Mouse (Mus musculus) kidney, adult 18-20 months (tissue): ENCODE results near the gene Tle6.
A peak's percentile ranks its signal among the peaks of the same experiment; 100 is the strongest.

Source experiments
- DNase-seq: peaks from one replicate; pipeline ENCODE4 v3.0.0; 2021

Gene Tle6

GRCm38 (mm10) chr10:81620786-81621185, 19.9 kb upstream of the Tle6 start:
- DNase-seq, result no peak

- DNase-seq, result no peak
These were observed 19.1 kb upstream of the Tle6 start for GRCm38 (mm10) chr10:81619976-81620375.

GRCm38 (mm10) chr10:81615486-81615885, 14.6 kb upstream of the Tle6 start:
- DNase-seq, result no peak

- DNase-seq, result no peak
These were observed 11.9 kb upstream of the Tle6 start for GRCm38 (mm10) chr10:81612779-81613178.

- no peak for DNase-seq
These were observed 7.4 kb upstream of the Tle6 start for GRCm38 (mm10) chr10:81608308-81608707.

- DNase-seq, result peak; percentile 92
These were observed 5.3 kb upstream of the Tle6 start, which contains the start of gene BC025920 for GRCm38 (mm10) chr10:81605974-81606751. Gene BC025920 (plus strand): TSS chr10:81606270.

GRCm38 (mm10) chr10:81605666-81605973, 4.7 kb upstream of the Tle6 start:
- no peak for DNase-seq

GRCm38 (mm10) chr10:81604968-81605665, 4.2 kb upstream of the Tle6 start:
- DNase-seq, result peak; percentile 85

GRCm38 (mm10) chr10:81604019-81604967, 3.4 kb upstream of the Tle6 start:
- DNase-seq, result no peak

- peak; percentile 34 for DNase-seq
These were observed 1.9 kb upstream of the Tle6 start for GRCm38 (mm10) chr10:81602741-81603151.

GRCm38 (mm10) chr10:81601396-81601905, 578 bp upstream of the Tle6 start:
- DNase-seq, result no peak

- DNase-seq, result no peak
These were observed 777 bp downstream of the Tle6 start for GRCm38 (mm10) chr10:81600096-81600495.

GRCm38 (mm10) chr10:81599630-81600029, 1.2 kb downstream of the Tle6 start:
- DNase-seq, result no peak

GRCm38 (mm10) chr10:81598871-81599270, 2.0 kb downstream of the Tle6 start:
- DNase-seq, result no peak

- no peak for DNase-seq
These were observed 2.5 kb downstream of the Tle6 start for GRCm38 (mm10) chr10:81598342-81598741.

- DNase-seq, result no peak
These were observed 3.5 kb downstream of the Tle6 start for GRCm38 (mm10) chr10:81597137-81597950.

GRCm38 (mm10) chr10:81596611-81597010, 4.3 kb downstream of the Tle6 start:
- no peak for DNase-seq

- no peak for DNase-seq
These were observed 5.3 kb downstream of the Tle6 start for GRCm38 (mm10) chr10:81595599-81595998.

GRCm38 (mm10) chr10:81593935-81594334, 6.9 kb downstream of the Tle6 start:
- no peak for DNase-seq

GRCm38 (mm10) chr10:81593223-81593622, 7.7 kb downstream of the Tle6 start:
- no peak for DNase-seq

- DNase-seq, result no peak
These were observed 8.2 kb downstream of the Tle6 start for GRCm38 (mm10) chr10:81592631-81593030.

GRCm38 (mm10) chr10:81591846-81592245, 9.0 kb downstream of the Tle6 start:
- no peak for DNase-seq
